Mouse (Mus musculus) midbrain, embryonic 10.5 days (tissue): ENCODE measurements around the gene Wnt10b. TPM values are rescaled to one million over a fixed set of nuclear protein-coding genes. Genes with fewer than 3 reads are reported as not detected.
"Not testable (repeated sequence)": the region's sequence is repeated elsewhere in the genome, so short reads cannot be mapped to it uniquely, and the experiment has no call there.

ENCODE experiments used
- DNase-seq: peaks from one replicate; pipeline ENCODE4 v3.0.0-alpha.2; 2017; ENCODE audit warnings: low spot score
- H3K27ac ChIP-seq: fragments of 300-500 bp; sonication (generic); replicated peaks from 2 replicates; pipeline ENCODE4 v1.5.1; 2016; ENCODE audit warnings: mild to moderate bottlenecking
- H3K27me3 ChIP-seq: fragments of 300-500 bp; sonication (generic); 2 replicates; pipeline ENCODE4 v1.6.1; 2016; ENCODE audit warnings: low read depth, mild to moderate bottlenecking; ENCODE audit not compliant: poor library complexity, severe bottlenecking
- H3K36me3 ChIP-seq: fragments of 300-500 bp; sonication (generic); 2 replicates; pipeline ENCODE4 v1.6.1; 2016; ENCODE audit warnings: mild to moderate bottlenecking, moderate library complexity
- H3K4me1 ChIP-seq: fragments of 300-500 bp; sonication (generic); 2 replicates; pipeline ENCODE4 v1.6.1; 2016
- H3K4me3 ChIP-seq: fragments of 300-500 bp; sonication (generic); 2 replicates; pipeline ENCODE4 v1.5.1; 2016; ENCODE audit warnings: mild to moderate bottlenecking, moderate library complexity
- H3K9me3 ChIP-seq: fragments of 300-500 bp; sonication (generic); replicated peaks from 2 replicates; pipeline ENCODE4 v1.6.1; 2016; ENCODE audit warnings: mild to moderate bottlenecking
- WGBS: fragments of 180-500 bp; shearing (Covaris S2); methylation state at CpG from one replicate; pipeline ENCODE4 v1.1.7; 2016; 5-methylcytosine and 5-hydroxymethylcytosine counted together
- polyA plus RNA-seq: library from polyadenylated mRNA; unstranded; fragments of >200 nt; fragmentation: Nextera tagmentation; extraction: Ambion mirVana; gene quantifications from 2 replicates; pipeline ENCODE4 v1.2.1, GENCODE M21; 2016

The Wnt10b gene
- polyA plus RNA-seq, 1 experiment from 2014 or later, result 0.14 TPM

DNA sequence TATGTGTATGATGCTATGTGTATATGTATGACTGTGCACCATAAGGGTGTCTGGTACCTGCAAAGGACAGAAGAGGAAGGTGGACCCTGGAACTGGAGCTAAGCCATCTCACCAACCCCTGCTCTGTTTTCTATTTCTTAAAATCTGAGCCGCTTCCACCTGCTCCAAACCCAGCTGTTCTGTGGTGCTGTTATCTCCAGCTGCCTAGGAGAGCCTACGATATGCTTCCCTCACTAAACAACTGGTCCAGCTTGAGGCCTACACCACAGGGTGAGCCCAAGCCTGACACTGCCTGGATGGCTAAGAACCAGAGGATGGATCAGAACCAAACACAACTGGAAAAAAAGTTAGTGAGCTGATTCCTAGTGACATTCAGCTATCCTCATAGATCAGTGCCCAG lies 23.8 kb downstream of the Wnt10b start:
- WGBS, result 97% methylated on average over 2 of the region's 2 CpGs
- DNase-seq, result no peak
- Histone ChIP-seq H3K27ac (no peak overlapping the region), H3K27me3 (no peaks in the 10 kb centered on the region), H3K4me3 (no peak overlapping the region), H3K9me3 (no peaks in the 10 kb centered on the region), H3K4me1 (peaks cover 11% of the 10 kb centered on the region), H3K36me3 (peaks cover 67% of the 10 kb centered on the region)

DNA sequence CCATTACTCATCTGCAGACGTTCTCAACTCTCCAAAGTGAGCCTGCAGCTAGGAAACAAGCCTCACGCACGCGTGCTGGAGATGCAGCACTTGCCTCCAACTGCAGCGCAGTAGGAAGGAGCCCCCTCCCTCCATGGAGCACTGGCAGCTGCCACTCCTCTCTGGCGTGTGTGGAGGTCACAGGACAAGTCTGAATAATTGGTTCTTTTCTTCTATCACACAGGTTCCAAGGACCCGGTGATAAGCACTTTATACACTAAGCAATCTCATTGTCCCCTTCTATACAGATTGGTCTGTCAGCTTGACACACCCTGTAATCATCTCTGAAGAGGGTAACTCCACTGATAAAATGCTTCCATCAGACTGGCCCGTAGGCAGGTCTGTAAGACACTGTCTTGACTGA lies 24.9 kb downstream of the Wnt10b start:
- H3K27me3 ChIP-seq, result no peaks in the 10 kb centered on the region
- no peak for DNase-seq
- peaks cover 56% of the 10 kb centered on the region for H3K36me3 ChIP-seq
- no peak overlapping the region for H3K4me3 ChIP-seq
- H3K9me3 ChIP-seq, result no peaks in the 10 kb centered on the region
- H3K4me1 ChIP-seq, result peaks cover 11% of the 10 kb centered on the region
- no peak overlapping the region for H3K27ac ChIP-seq
- 81% methylated on average over 8 of the region's 8 CpGs for WGBS

- DNase-seq, result no peak
- Histone ChIP-seq H3K27me3 (no peaks in the 10 kb centered on the region), H3K4me3 (no peak overlapping the region), H3K9me3 (no peaks in the 10 kb centered on the region), H3K36me3 (peaks cover 39% of the 10 kb centered on the region), H3K27ac (no peak overlapping the region), H3K4me1 (peaks cover 7% of the 10 kb centered on the region)
- 97% methylated on average over 2 of the region's 2 CpGs for WGBS
Observed at GRCm38 (mm10) chr15:98749093-98749492, 28.9 kb downstream of the Wnt10b start.

- Histone ChIP-seq H3K27me3 (no peaks in the 10 kb centered on the region), H3K36me3 (peaks cover 48% of the 10 kb centered on the region), H3K4me1 (no peaks in the 10 kb centered on the region), H3K4me3 (no peak overlapping the region), H3K9me3 (no peaks in the 10 kb centered on the region), H3K27ac (no peak overlapping the region)
- 91% methylated on average over 6 of the region's 6 CpGs for WGBS
- DNase-seq, result no peak
Observed at GRCm38 (mm10) chr15:98747296-98747695, 30.7 kb downstream of the Wnt10b start.

GRCm38 (mm10) chr15:98746344-98746965 lies 31.5 kb downstream of the Wnt10b start:
- H3K9me3 ChIP-seq, result no peaks in the 10 kb centered on the region
- no peaks in the 10 kb centered on the region for H3K27me3 ChIP-seq
- H3K4me1 ChIP-seq, result no peaks in the 10 kb centered on the region
- no peak overlapping the region for H3K4me3 ChIP-seq
- H3K36me3 ChIP-seq, result peaks cover 54% of the 10 kb centered on the region
- WGBS, result 90% methylated on average over 10 of the region's 10 CpGs
- H3K27ac ChIP-seq, result no peak overlapping the region
- no peak for DNase-seq

- WGBS, result 89% methylated on average over 3 of the region's 3 CpGs
- H3K36me3 ChIP-seq, result peaks cover 63% of the 10 kb centered on the region
- not testable (repeated sequence) for H3K27ac ChIP-seq, H3K27me3 ChIP-seq, H3K4me1 ChIP-seq, H3K4me3 ChIP-seq, DNase-seq, H3K9me3 ChIP-seq
Observed at GRCm38 (mm10) chr15:98743863-98744262, 34.1 kb downstream of the Wnt10b start.

GRCm38 (mm10) chr15:98742766-98743428 lies 35.1 kb downstream of the Wnt10b start:
- H3K9me3 ChIP-seq, result no peaks in the 10 kb centered on the region
- no peaks in the 10 kb centered on the region for H3K27me3 ChIP-seq
- H3K4me3 ChIP-seq, result no peak overlapping the region
- H3K4me1 ChIP-seq, result peaks cover 3% of the 10 kb centered on the region; the same call in 1 of the 2 replicates
- 89% methylated on average over 8 of the region's 8 CpGs for WGBS
- no peak overlapping the region for H3K27ac ChIP-seq
- DNase-seq, result no peak
- peaks cover 73% of the 10 kb centered on the region for H3K36me3 ChIP-seq

GRCm38 (mm10) chr15:98740219-98740618 lies 37.7 kb downstream of the Wnt10b start:
- Histone ChIP-seq H3K4me1 (peaks cover 3% of the 10 kb centered on the region; the same call in 1 of the 2 replicates), H3K36me3 (peaks cover 98% of the 10 kb centered on the region), H3K27ac (no peak overlapping the region), H3K27me3 (no peaks in the 10 kb centered on the region), H3K9me3 (no peaks in the 10 kb centered on the region), H3K4me3 (no peak overlapping the region)
- no peak for DNase-seq
- 91% methylated on average over 8 of the region's 8 CpGs for WGBS

DNA sequence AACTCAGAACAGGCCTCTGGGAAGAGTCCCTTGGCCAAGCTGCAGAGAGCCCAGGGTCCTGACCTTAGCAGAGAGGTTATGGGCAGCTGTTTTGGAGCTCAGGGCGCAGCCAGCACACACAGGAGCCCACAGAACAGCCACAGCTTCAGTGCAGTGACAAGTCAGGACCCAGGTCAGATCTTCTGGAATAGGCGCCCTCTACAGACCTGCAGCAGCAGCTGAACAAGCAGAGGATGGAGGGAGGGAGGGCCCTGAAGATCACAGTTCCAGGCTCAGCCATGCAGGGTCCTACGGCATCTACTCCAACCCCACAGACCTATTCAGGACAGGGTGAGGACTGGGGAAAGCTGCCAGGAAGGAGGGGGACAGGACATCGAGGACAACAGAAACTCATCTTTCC lies 39.2 kb downstream of the Wnt10b start:
- H3K4me1 ChIP-seq, result peaks cover 4% of the 10 kb centered on the region; the same call in 1 of the 2 replicates
- no peaks in the 10 kb centered on the region for H3K27me3 ChIP-seq
- H3K4me3 ChIP-seq, result no peak overlapping the region
- WGBS, result 62% methylated on average over 4 of the region's 4 CpGs
- H3K9me3 ChIP-seq, result no peaks in the 10 kb centered on the region
- no peak overlapping the region for H3K27ac ChIP-seq
- no peak for DNase-seq
- H3K36me3 ChIP-seq, result peaks cover 91% of the 10 kb centered on the region

- Histone ChIP-seq H3K9me3 (no peaks in the 10 kb centered on the region), H3K27me3 (no peaks in the 10 kb centered on the region), H3K4me1 (peaks cover 10% of the 10 kb centered on the region), H3K27ac (no peak overlapping the region), H3K36me3 (peaks cover 81% of the 10 kb centered on the region), H3K4me3 (no peak overlapping the region)
- no peak for DNase-seq
Observed at GRCm38 (mm10) chr15:98737881-98738280, 40.1 kb downstream of the Wnt10b start.

DNA sequence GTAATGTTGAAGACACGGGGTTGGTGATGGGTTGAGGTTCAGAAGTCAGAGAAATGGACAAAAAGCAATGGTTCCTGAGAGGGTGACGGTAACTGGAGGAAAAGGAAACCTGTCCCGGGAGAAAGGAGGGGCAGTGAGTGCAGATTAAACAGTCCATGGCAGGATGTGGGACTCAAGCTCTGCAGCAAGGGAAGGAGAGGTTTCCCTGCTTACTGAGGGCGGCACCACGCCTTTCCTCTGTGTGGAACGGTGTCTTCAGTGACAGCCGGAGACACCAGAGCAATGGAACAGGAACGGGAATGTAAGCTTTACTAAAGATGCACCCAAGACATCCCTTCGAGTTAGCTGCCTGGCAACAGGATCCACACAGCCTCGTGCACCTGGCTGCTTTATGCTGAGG lies 41.4 kb downstream of the Wnt10b start:
- no peak for DNase-seq
- peaks cover 10% of the 10 kb centered on the region for H3K4me1 ChIP-seq
- no peaks in the 10 kb centered on the region for H3K9me3 ChIP-seq
- no peak overlapping the region for H3K27ac ChIP-seq
- no peaks in the 10 kb centered on the region for H3K27me3 ChIP-seq
- no peak overlapping the region for H3K4me3 ChIP-seq
- H3K36me3 ChIP-seq, result peaks cover 68% of the 10 kb centered on the region
- WGBS, result 89% methylated on average over 10 of the region's 10 CpGs

- no peak for DNase-seq
- Histone ChIP-seq H3K4me3 (no peak overlapping the region), H3K9me3 (no peaks in the 10 kb centered on the region), H3K4me1 (peaks cover 10% of the 10 kb centered on the region), H3K27me3 (peaks cover 7% of the 10 kb centered on the region; the same call in 1 of the 2 replicates), H3K36me3 (peaks cover 43% of the 10 kb centered on the region), H3K27ac (no peak overlapping the region)
- 82% methylated on average over 5 of the region's 5 CpGs for WGBS
Observed at GRCm38 (mm10) chr15:98733976-98734566, 43.9 kb downstream of the Wnt10b start.

DNA sequence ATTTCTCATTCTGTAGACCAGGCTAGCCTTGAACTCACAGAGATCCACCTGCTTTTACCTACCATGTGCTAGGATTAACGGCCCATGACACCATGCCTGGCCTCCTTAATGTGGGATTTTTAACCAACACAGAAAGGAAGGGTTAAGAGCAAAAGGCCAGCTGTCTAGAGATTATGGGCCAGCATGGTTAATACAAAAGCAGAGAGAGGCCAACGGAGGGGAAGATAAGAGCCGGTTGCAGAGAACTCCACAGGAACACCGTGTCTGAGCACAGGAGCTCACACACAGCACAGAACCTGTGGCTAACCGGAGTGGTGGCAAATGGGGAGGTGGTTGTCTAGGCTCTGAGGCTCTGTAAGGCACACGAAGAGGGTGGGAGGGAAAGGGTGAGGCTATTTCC lies 44.6 kb downstream of the Wnt10b start:
- Histone ChIP-seq H3K4me1 (peaks cover 10% of the 10 kb centered on the region), H3K27ac (no peak overlapping the region), H3K36me3 (peaks cover 36% of the 10 kb centered on the region), H3K4me3 (no peak overlapping the region), H3K9me3 (no peaks in the 10 kb centered on the region), H3K27me3 (peaks cover 14% of the 10 kb centered on the region)
- 87% methylated on average over 6 of the region's 6 CpGs for WGBS
- no peak for DNase-seq
